Mouse (Mus musculus) megakaryocyte, embryonic 14.5 days (primary cell): ENCODE results near the gene Ispd. TPM values are rescaled to one million over a fixed set of nuclear protein-coding genes. Genes with fewer than 3 reads are reported as not detected.

Experiments used
- H3K27me3 ChIP-seq: replicated peaks from 2 replicates; pipeline ENCODE3; 2012; ENCODE audit warnings: inconsistent platforms
- H3K36me3 ChIP-seq: replicated peaks from 2 replicates; pipeline ENCODE3; 2012; ENCODE audit warnings: low read length, inconsistent platforms, mixed read lengths
- H3K4me1 ChIP-seq: 2 replicates; pipeline ENCODE4 v1.6.1; 2012; ENCODE audit warnings: inconsistent platforms
- H3K4me3 ChIP-seq: replicated peaks from 2 replicates; pipeline ENCODE3; 2012; ENCODE audit warnings: moderate library complexity, mild to moderate bottlenecking, inconsistent platforms
- H3K9me3 ChIP-seq: 2 replicates; pipeline ENCODE4 v1.6.1; 2012; ENCODE audit warnings: inconsistent platforms
- FLI1 ChIP-seq: IDR thresholded peaks from 2 replicates; pipeline ENCODE4 v1.6.1; 2012; ENCODE audit warnings: low read length, inconsistent platforms, mixed read lengths
- GATA1 ChIP-seq: IDR thresholded peaks from 3 replicates; pipeline ENCODE4 v1.6.1; 2012; ENCODE audit warnings: mixed read lengths, low read length, inconsistent platforms, borderline replicate concordance
- polyA plus RNA-seq: library from polyadenylated mRNA; stranded (reverse); fragments of >175 nt; gene quantifications from 2 replicates; pipeline ENCODE4 v1.2.3, GENCODE M21; 2012; ENCODE audit warnings: low replicate concordance; ENCODE audit not compliant: insufficient read depth

Gene Ispd
- polyA plus RNA-seq, 1 experiment: 0.37 TPM

- Histone ChIP-seq H3K4me3 (no peak overlapping the region), H3K9me3 (peaks cover 5% of the 10 kb centered on the region; the same call in 1 of the 2 replicates), H3K4me1 (no peaks in the 10 kb centered on the region), H3K27me3 (no peaks in the 10 kb centered on the region), H3K36me3 (no peaks in the 10 kb centered on the region)
- no peak for TF ChIP-seq GATA1
- TF ChIP-seq FLI1: no peak
Measured at GRCm38 (mm10) chr12:36507111-36507903, 126.1 kb downstream of the Ispd start.

GRCm38 (mm10) chr12:36509954-36510642 is 128.8 kb downstream of the Ispd start:
- H3K4me3 ChIP-seq: no peak overlapping the region
- peaks cover 5% of the 10 kb centered on the region; the same call in 1 of the 2 replicates for H3K9me3 ChIP-seq
- no peaks in the 10 kb centered on the region for H3K36me3 ChIP-seq
- H3K4me1 ChIP-seq: no peaks in the 10 kb centered on the region
- TF ChIP-seq GATA1: no peak
- no peak for TF ChIP-seq FLI1
- no peaks in the 10 kb centered on the region for H3K27me3 ChIP-seq

DNA sequence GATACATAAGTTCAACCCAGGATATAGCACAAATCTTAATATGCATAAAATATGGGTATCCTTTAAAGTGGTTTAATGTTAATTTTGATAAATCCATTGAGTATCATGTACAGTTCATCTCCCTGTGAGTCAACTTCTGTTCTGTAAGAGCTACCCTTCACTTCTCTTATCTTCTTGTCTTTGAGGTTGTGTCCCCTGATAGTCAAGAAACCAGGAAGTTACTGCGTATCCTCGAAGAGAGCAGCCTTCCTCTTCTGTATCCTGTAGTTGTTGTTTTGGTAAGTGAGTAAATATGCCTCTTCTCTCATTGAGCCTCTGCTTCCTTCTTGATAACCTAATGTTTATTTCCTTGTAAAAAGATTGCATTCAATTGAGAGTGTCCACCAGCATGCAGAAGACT is 140.5 kb downstream of the Ispd start:
- Histone ChIP-seq H3K4me1 (no peaks in the 10 kb centered on the region), H3K9me3 (no peaks in the 10 kb centered on the region), H3K36me3 (no peaks in the 10 kb centered on the region), H3K4me3 (no peak overlapping the region), H3K27me3 (no peaks in the 10 kb centered on the region)
- TF ChIP-seq GATA1 (no peak), FLI1 (no peak)

- Histone ChIP-seq H3K9me3 (no peaks in the 10 kb centered on the region), H3K27me3 (no peaks in the 10 kb centered on the region), H3K36me3 (no peaks in the 10 kb centered on the region), H3K4me3 (no peak overlapping the region), H3K4me1 (no peaks in the 10 kb centered on the region)
- TF ChIP-seq FLI1 (no peak), GATA1 (no peak)
Measured at GRCm38 (mm10) chr12:36523515-36523914, 142.3 kb downstream of the Ispd start.

DNA sequence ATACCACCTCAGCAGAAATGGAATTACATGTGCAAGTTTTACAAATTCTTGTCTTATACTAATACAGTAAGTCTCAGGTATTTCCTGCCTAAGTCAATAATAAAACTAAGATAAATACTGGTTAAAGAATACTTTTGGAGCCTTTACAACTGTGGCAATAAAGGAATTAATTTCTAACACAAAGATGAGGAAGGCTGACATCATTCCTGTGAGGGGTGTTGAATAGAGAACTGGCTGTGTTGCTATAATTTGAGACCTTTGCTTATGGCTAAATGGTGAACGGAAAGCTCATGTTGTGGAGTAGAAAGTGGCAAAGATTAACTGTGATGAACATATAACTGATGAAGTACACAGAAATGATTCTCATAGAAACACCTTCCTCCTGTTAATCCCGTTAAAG is 149.7 kb downstream of the Ispd start:
- H3K4me1 ChIP-seq: no peaks in the 10 kb centered on the region
- no peaks in the 10 kb centered on the region for H3K9me3 ChIP-seq
- no peak overlapping the region for H3K4me3 ChIP-seq
- TF ChIP-seq FLI1 (no peak), GATA1 (no peak)
- H3K27me3 ChIP-seq: no peaks in the 10 kb centered on the region
- no peaks in the 10 kb centered on the region for H3K36me3 ChIP-seq

DNA sequence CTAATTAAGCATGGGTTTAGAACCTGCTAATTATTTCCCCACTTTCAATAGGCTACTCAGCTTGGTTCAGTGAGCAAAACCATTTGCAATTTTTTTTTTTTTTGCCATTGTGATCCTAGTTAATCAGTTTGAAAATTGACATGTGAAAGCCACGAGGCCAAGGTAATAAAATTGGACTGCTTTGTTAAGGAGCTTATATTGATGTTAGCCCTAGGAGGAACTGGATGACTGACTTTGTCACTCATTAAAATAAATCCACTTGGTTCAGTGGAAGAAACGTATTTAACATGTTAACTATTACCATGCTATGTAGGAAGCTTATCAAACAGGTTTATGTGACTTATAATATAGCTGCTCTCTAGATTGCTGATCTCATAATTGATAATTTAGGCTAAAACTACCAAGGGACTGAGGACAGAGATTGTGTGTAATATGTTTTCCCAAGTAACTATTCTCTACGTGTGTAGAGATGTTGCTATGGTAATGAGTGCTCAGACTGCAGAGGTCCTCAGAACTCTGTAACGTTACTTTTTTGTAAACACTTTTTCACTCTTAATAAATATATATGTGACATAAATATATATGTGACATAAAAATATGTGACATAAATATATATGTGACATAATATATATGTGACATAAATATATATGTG is 150.3 kb downstream of the Ispd start:
- H3K4me1 ChIP-seq: no peaks in the 10 kb centered on the region
- H3K36me3 ChIP-seq: no peaks in the 10 kb centered on the region
- no peak overlapping the region for H3K4me3 ChIP-seq
- no peaks in the 10 kb centered on the region for H3K9me3 ChIP-seq
- no peaks in the 10 kb centered on the region for H3K27me3 ChIP-seq
- TF ChIP-seq FLI1: no peak
- no peak for TF ChIP-seq GATA1

- Histone ChIP-seq H3K36me3 (no peaks in the 10 kb centered on the region), H3K9me3 (no peaks in the 10 kb centered on the region), H3K4me3 (no peak overlapping the region), H3K4me1 (no peaks in the 10 kb centered on the region), H3K27me3 (no peaks in the 10 kb centered on the region)
- no peak for TF ChIP-seq GATA1
- TF ChIP-seq FLI1: no peak
Measured at GRCm38 (mm10) chr12:36532525-36532924, 151.3 kb downstream of the Ispd start.

- H3K9me3 ChIP-seq: peaks cover 5% of the 10 kb centered on the region; the same call in 1 of the 2 replicates
- TF ChIP-seq GATA1 (no peak), FLI1 (no peak)
- H3K4me1 ChIP-seq: no peaks in the 10 kb centered on the region
- H3K27me3 ChIP-seq: no peaks in the 10 kb centered on the region
- no peak overlapping the region for H3K4me3 ChIP-seq
- no peaks in the 10 kb centered on the region for H3K36me3 ChIP-seq
Measured at GRCm38 (mm10) chr12:36533160-36533900, 152.1 kb downstream of the Ispd start.

DNA sequence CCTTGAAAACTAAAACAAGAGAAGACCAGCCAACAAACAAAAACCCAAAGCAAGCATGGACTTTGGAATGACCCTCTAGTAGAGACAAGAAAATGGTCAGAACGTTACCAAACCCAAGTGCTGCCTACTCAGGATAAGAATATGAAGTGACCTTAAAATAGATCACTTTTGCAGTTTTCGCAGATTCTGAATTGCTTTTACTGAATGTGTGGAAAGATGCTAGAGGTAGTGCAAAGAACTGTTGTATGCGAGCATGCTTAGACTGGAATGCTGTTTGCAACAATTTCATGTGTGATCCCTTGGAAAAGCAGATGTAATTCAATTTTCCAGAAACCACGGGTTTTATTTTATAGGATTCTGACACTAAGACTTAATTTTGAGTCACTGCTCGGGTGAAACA is 153.3 kb downstream of the Ispd start:
- Histone ChIP-seq H3K4me1 (no peaks in the 10 kb centered on the region), H3K4me3 (no peak overlapping the region), H3K9me3 (peaks cover 8% of the 10 kb centered on the region; the same call in 1 of the 2 replicates), H3K27me3 (no peaks in the 10 kb centered on the region), H3K36me3 (no peaks in the 10 kb centered on the region)
- no peak for TF ChIP-seq FLI1
- no peak for TF ChIP-seq GATA1
